Mouse (Mus musculus) stomach, postnatal 0 days (tissue): ENCODE results near the gene Islr2.

ENCODE experiments used
- CTCF ChIP-seq: IDR thresholded peaks from 2 replicates; pipeline ENCODE4 v1.5.1; 2016; ENCODE audit warnings: antibody characterized with exemption, low read depth, mild to moderate bottlenecking, moderate library complexity
- EP300 ChIP-seq: optimal IDR thresholded peaks from 2 replicates; pipeline ENCODE3; 2016; ENCODE audit warnings: antibody characterized with exemption

DNA sequence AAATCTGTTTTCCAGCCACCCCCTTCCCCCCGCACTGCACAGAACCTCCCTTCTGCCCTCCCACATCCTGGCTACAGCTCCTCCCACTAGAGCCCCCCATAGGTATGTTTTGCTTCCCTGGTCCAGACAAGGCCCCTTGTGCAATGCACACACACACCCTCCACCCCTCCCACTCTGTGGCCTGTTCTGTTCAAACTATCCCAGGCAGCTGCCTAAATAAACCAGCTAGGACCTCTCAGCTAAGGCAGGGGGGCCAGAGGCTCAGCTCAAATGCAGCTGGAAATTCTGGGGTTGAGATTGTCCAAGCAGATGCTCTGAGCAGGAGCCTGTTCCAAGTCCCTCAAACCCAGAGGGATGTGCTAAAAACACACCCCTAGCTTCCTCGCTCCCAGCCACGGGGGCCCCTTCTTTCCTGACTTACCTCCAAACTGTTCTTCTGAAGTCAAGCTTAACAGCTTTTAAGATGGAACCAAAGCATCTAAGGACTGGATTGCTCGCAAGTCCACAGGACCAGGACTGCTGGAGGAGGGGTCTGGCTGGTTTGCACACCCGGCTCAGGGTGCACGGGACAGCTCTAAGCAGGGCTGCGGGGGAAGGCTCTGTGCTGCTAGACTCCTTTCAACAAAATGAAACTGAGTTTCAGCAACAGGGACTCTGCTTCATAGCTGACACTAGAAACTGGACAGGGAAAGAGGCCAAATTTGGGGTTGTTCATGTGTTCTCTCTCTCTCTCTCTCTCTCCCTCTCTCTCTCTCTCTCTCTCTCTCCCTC is 45.4 kb downstream of the Islr2 start:
- TF ChIP-seq CTCF (no peak), EP300 (peak; percentile 56)
